Mouse (Mus musculus): ENCODE data around the gene Gm28372. TPM values are rescaled to one million over a fixed set of nuclear protein-coding genes. Genes with fewer than 3 reads are reported as not detected.

The Gm28372 gene
- polyA plus RNA-seq, 1 experiment from 2014 or later: not detected

- Histone ChIP-seq H3K9me3 (ENCODE audit: control insufficient read depth, low read length) (no peaks in the 10 kb centered on the region), H3K27ac (replicated peaks; ENCODE audit: low read depth, low read length) (no peak overlapping the region), H3K4me2 (ENCODE audit: low read depth, severe bottlenecking) (peak overlapping the region; percentile 74), H3K9ac (ENCODE audit: low read length) (peak overlapping the region; percentile 84), H3K36me3 (ENCODE audit: control insufficient read depth, insufficient read depth, low read length) (no peaks in the 10 kb centered on the region), H3K4me3 (ENCODE audit: low read depth, low read length) (peak overlapping the region; percentile 88), H3K27me3 (ENCODE audit: control insufficient read depth, insufficient read depth, low read length) (no peaks in the 10 kb centered on the region), H3K4me1 (ENCODE audit: control insufficient read depth, insufficient read depth, low read length) (peaks cover 8% of the 10 kb centered on the region)
- 74% methylated on average over 14 of the region's 14 CpGs for WGBS
- no peak for ATAC-seq (ENCODE audit: insufficient number of reproducible peaks, low FRiP score, low TSS enrichment, low read depth)
- DNase-seq (ENCODE audit: low spot score): no peak
Measured at GRCm38 (mm10) chr2:130451086-130451726, 46.2 kb downstream of the Gm28372 start.

- WGBS: 79% methylated on average over 3 of the region's 3 CpGs
- ATAC-seq (ENCODE audit: insufficient number of reproducible peaks, low FRiP score, low TSS enrichment, low read depth) (no peak), DNase-seq (ENCODE audit: low spot score) (no peak)
- H3K36me3 ChIP-seq (ENCODE audit: control insufficient read depth, insufficient read depth, low read length): no peaks in the 10 kb centered on the region
- H3K4me2 ChIP-seq (ENCODE audit: low read depth, severe bottlenecking): no peak overlapping the region
- no peak overlapping the region for H3K9ac ChIP-seq (ENCODE audit: low read length)
- no peak overlapping the region for H3K27ac ChIP-seq (replicated peaks; ENCODE audit: low read depth, low read length)
- no peaks in the 10 kb centered on the region for H3K27me3 ChIP-seq (ENCODE audit: control insufficient read depth, insufficient read depth, low read length)
- H3K4me3 ChIP-seq (ENCODE audit: low read depth, low read length): no peak overlapping the region
- H3K4me1 ChIP-seq (ENCODE audit: control insufficient read depth, insufficient read depth, low read length): peaks cover 8% of the 10 kb centered on the region
- H3K9me3 ChIP-seq (ENCODE audit: control insufficient read depth, low read length): no peaks in the 10 kb centered on the region
Measured at GRCm38 (mm10) chr2:130451727-130452090, 46.7 kb downstream of the Gm28372 start.

GRCm38 (mm10) chr2:130452266-130452665, 47.2 kb downstream of the Gm28372 start:
- H3K4me1 ChIP-seq (ENCODE audit: control insufficient read depth, insufficient read depth, low read length): peaks cover 8% of the 10 kb centered on the region
- DNase-seq (ENCODE audit: low spot score): no peak
- H3K9me3 ChIP-seq (ENCODE audit: control insufficient read depth, low read length): no peaks in the 10 kb centered on the region
- no peak overlapping the region for H3K27ac ChIP-seq (replicated peaks; ENCODE audit: low read depth, low read length)
- H3K9ac ChIP-seq (ENCODE audit: low read length): no peak overlapping the region
- H3K4me3 ChIP-seq (ENCODE audit: low read depth, low read length): no peak overlapping the region
- no peak for ATAC-seq (ENCODE audit: insufficient number of reproducible peaks, low FRiP score, low TSS enrichment, low read depth)
- H3K4me2 ChIP-seq (ENCODE audit: low read depth, severe bottlenecking): no peak overlapping the region
- 55% methylated on average over 2 of the region's 2 CpGs for WGBS
- no peaks in the 10 kb centered on the region for H3K27me3 ChIP-seq (ENCODE audit: control insufficient read depth, insufficient read depth, low read length)
- no peaks in the 10 kb centered on the region for H3K36me3 ChIP-seq (ENCODE audit: control insufficient read depth, insufficient read depth, low read length)

- H3K4me3 ChIP-seq (ENCODE audit: low read depth, low read length): no peak overlapping the region
- no peaks in the 10 kb centered on the region for H3K9me3 ChIP-seq (ENCODE audit: control insufficient read depth, low read length)
- 66% methylated on average over 6 of the region's 6 CpGs for WGBS
- no peak overlapping the region for H3K4me2 ChIP-seq (ENCODE audit: low read depth, severe bottlenecking)
- no peaks in the 10 kb centered on the region for H3K27me3 ChIP-seq (ENCODE audit: control insufficient read depth, insufficient read depth, low read length)
- H3K27ac ChIP-seq (replicated peaks; ENCODE audit: low read depth, low read length): no peak overlapping the region
- ATAC-seq (ENCODE audit: insufficient number of reproducible peaks, low FRiP score, low TSS enrichment, low read depth) (no peak), DNase-seq (ENCODE audit: low spot score) (no peak)
- no peaks in the 10 kb centered on the region for H3K36me3 ChIP-seq (ENCODE audit: control insufficient read depth, insufficient read depth, low read length)
- H3K9ac ChIP-seq (ENCODE audit: low read length): no peak overlapping the region
- peaks cover 8% of the 10 kb centered on the region for H3K4me1 ChIP-seq (ENCODE audit: control insufficient read depth, insufficient read depth, low read length)
Measured at GRCm38 (mm10) chr2:130453421-130453820, 48.4 kb downstream of the Gm28372 start.

GRCm38 (mm10) chr2:130454748-130455370, 49.8 kb downstream of the Gm28372 start:
- H3K4me2 ChIP-seq (ENCODE audit: low read depth, severe bottlenecking): no peak overlapping the region
- WGBS: 88% methylated on average over 6 of the region's 6 CpGs
- no peak overlapping the region for H3K9ac ChIP-seq (ENCODE audit: low read length)
- DNase-seq (ENCODE audit: low spot score) (no peak), ATAC-seq (ENCODE audit: insufficient number of reproducible peaks, low FRiP score, low TSS enrichment, low read depth) (no peak)
- no peaks in the 10 kb centered on the region for H3K9me3 ChIP-seq (ENCODE audit: control insufficient read depth, low read length)
- H3K4me3 ChIP-seq (ENCODE audit: low read depth, low read length): no peak overlapping the region
- no peak overlapping the region for H3K27ac ChIP-seq (replicated peaks; ENCODE audit: low read depth, low read length)
- peaks cover 8% of the 10 kb centered on the region for H3K4me1 ChIP-seq (ENCODE audit: control insufficient read depth, insufficient read depth, low read length)
- no peaks in the 10 kb centered on the region for H3K36me3 ChIP-seq (ENCODE audit: control insufficient read depth, insufficient read depth, low read length)
- no peaks in the 10 kb centered on the region for H3K27me3 ChIP-seq (ENCODE audit: control insufficient read depth, insufficient read depth, low read length)

Other genes starting within 250 kb of the Gm28372 start
- gene Snrpb, start 225.8 kb upstream of the Gm28372 start, polyA plus RNA-seq (2014; fragmentation: Nextera tagmentation; extraction: Ambion mirVana): 844 and 891 TPM in 2 replicates
- gene Tmc2, start 210.0 kb upstream of the Gm28372 start, polyA plus RNA-seq (2014; fragmentation: Nextera tagmentation; extraction: Ambion mirVana): not detected in 2 replicates
- gene Nop56, start 130.8 kb upstream of the Gm28372 start, polyA plus RNA-seq (2014; fragmentation: Nextera tagmentation; extraction: Ambion mirVana): 383 and 407 TPM in 2 replicates
- gene Idh3b, start 120.7 kb upstream of the Gm28372 start, polyA plus RNA-seq (2014; fragmentation: Nextera tagmentation; extraction: Ambion mirVana): 145 and 148 TPM in 2 replicates
- 1.8 and 2.1 TPM in 2 replicates for gene Ebf4, start 110.1 kb upstream of the Gm28372 start, polyA plus RNA-seq (2014; fragmentation: Nextera tagmentation; extraction: Ambion mirVana)
- gene Cpxm1, start 7.7 kb upstream of the Gm28372 start, polyA plus RNA-seq (2014; fragmentation: Nextera tagmentation; extraction: Ambion mirVana): 62.3 and 64.2 TPM in 2 replicates
- not detected in 2 replicates for gene 1700020A23Rik, start within 50 bp of the Gm28372 start, polyA plus RNA-seq (2014; fragmentation: Nextera tagmentation; extraction: Ambion mirVana)
- 0.11 TPM in 1 of 2 replicates, not detected in the other for gene Tmem239, start 1.2 kb downstream of the Gm28372 start, polyA plus RNA-seq (2014; fragmentation: Nextera tagmentation; extraction: Ambion mirVana)
- 79.8 and 89.2 TPM in 2 replicates for gene Vps16, start 19.1 kb downstream of the Gm28372 start, polyA plus RNA-seq (2014; fragmentation: Nextera tagmentation; extraction: Ambion mirVana)
- gene Pced1a, start 19.5 kb downstream of the Gm28372 start, polyA plus RNA-seq (2014; fragmentation: Nextera tagmentation; extraction: Ambion mirVana): 10.9 and 11.4 TPM in 2 replicates
- 88.6 and 98.5 TPM in 2 replicates for gene Ptpra, start 45.0 kb downstream of the Gm28372 start, polyA plus RNA-seq (2014; fragmentation: Nextera tagmentation; extraction: Ambion mirVana)
- 80.2 and 90.2 TPM in 2 replicates for gene Mrps26, start 158.5 kb downstream of the Gm28372 start, polyA plus RNA-seq (2014; fragmentation: Nextera tagmentation; extraction: Ambion mirVana)
- not detected in 2 replicates for gene Oxt, start 170.9 kb downstream of the Gm28372 start, polyA plus RNA-seq (2014; fragmentation: Nextera tagmentation; extraction: Ambion mirVana)
- gene Avp, start 177.3 kb downstream of the Gm28372 start, polyA plus RNA-seq (2014; fragmentation: Nextera tagmentation; extraction: Ambion mirVana): not detected in 2 replicates
- gene Fastkd5, start 224.8 kb downstream of the Gm28372 start, polyA plus RNA-seq (2014; fragmentation: Nextera tagmentation; extraction: Ambion mirVana): 23.4 and 24.9 TPM in 2 replicates
- 16.6 and 21.1 TPM in 2 replicates for gene Ubox5, start 224.8 kb downstream of the Gm28372 start, polyA plus RNA-seq (2014; fragmentation: Nextera tagmentation; extraction: Ambion mirVana)
- 0.88 and 1.1 TPM in 2 replicates for gene Lzts3, start 237.6 kb downstream of the Gm28372 start, polyA plus RNA-seq (2014; fragmentation: Nextera tagmentation; extraction: Ambion mirVana)

Measured in limb, embryonic 11.5 days (tissue).